Mouse (Mus musculus) lung, postnatal 36 days (tissue): ENCODE results near the gene Zbed4.
A peak's percentile ranks its signal among the peaks of the same experiment; 100 is the strongest.
"Not testable (repeated sequence)": the region's sequence is repeated elsewhere in the genome, so short reads cannot be mapped to it uniquely, and the experiment has no call there.

Experiments used
- DNase-seq: peaks from one replicate; pipeline ENCODE4 v3.0.0; 2022; ENCODE audit warnings: mixed read lengths

Zbed4 gene

DNA sequence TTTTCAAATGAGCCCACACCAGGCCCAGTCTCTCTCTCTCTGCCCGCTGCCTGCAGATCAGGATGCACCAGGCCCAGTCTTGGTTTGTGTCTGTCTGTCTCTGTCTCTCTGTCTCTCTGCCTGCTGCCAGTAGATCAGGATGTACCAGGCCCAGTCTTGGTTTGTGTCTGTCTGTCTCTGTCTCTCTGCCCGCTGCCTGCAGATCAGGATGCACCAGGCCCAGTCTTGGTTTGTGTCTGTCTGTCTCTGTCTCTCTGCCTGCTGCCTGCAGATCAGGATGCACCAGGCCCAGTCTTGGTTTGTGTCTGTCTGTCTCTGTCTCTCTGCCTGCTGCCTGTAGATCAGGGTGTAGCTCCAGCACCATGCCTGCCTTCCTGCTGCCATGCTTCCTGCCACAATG lies 62.4 kb downstream of the Zbed4 start:
- not testable (repeated sequence) for DNase-seq

DNA sequence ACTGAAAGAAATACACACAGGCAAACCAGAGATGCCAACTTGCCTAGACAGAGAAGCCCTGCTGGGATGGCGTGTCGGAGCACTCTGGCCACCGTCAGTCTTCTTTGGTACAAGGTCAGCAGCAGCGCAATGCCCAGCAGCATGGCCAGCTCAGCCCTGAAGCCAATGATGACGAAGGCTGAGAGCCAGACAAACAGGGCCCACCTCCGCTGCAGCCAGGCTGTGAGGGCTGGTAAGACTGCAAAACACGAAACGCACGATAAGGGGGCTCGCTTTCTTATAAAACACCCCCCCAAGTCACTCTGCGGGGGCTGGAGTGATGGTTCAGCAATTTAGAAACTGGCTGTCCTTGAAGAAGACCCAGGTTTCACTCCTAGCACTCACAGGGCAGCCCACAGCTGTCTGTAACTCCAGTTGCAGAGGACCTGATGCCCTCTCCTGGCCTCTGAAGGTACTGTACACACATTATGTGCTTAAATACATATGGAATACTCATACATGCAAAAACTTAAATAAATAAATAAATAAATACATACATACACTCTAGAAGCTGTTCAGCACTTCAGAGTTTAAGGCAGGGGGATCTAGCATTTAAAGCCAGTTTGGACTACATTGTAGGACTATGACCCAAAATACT lies 63.1 kb downstream of the Zbed4 start:
- peak; percentile 26 for DNase-seq

DNA sequence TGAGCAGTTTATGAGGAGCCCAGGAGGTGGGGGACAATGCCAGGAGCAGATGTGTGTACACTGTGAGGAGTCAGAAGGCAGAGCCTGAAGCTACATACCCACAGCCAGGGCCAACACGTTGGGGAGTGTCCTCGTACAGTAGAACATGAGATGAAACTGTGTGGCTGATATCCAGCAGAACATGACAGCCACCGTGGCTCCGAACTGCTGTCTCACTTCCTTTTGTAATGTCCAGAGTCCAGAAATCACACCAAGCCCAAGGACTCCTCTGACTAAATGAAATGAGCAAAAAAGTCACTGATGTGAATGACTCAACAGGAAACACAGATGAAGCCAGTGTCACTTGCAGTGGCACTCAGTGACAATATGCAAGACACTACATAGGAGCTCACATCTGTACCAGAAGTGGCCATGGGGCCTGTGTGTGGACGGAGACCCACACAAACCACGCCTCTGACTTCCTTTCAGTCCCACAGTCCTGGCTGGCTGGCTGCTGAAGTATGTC lies 63.8 kb downstream of the Zbed4 start:
- no peak for DNase-seq

DNA sequence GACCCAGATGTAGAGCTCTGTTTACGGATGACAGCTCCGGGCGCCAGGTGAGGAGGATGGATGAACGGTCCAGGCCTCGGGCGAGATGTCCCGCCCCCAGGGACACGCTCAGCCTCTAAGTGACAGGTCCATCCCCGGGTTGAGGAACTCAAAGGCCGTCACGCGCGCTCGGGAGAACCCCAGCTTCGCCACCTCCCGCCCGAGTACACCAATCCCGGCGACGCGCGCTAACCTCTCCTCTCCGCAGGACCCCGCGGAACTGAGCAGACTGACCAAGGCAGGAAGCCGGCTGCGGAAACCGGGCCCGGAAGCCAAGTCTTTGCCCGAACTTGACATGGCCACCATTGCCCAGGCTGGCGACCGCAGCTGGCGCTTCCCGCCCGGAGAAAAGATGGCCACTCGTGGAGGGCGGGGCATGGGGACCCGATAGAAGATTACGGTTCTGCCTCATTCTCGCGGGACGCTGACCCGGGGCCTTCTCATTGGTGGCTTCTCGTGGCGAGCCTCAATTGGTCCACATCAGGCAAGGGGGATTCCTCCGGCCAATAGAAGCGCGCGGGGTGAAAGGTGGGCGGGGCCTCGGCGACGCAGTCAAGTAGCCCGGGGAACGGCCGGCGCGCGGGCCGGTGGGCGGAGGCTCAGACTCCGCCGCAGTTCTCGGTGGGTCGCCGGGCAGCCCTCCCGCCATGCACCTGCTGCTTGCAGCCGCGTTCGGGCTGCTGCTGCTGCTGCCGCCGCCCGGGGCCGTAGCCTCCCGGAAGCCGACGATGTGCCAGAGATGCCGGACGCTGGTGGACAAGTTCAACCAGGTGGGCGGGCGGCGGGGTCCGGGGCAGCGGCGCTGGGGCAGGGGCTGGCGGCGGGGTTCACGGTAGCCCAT lies 67.8 kb downstream of the Zbed4 start, which contains the start of the genes Alg12 and Creld2:
Gene Alg12 (minus strand): TSS at position 293 of the 880 bp plus-strand sequence.
Gene Creld2 (plus strand): TSS at position 621 of the 880 bp plus-strand sequence.
- peak; percentile 100 for DNase-seq

DNA sequence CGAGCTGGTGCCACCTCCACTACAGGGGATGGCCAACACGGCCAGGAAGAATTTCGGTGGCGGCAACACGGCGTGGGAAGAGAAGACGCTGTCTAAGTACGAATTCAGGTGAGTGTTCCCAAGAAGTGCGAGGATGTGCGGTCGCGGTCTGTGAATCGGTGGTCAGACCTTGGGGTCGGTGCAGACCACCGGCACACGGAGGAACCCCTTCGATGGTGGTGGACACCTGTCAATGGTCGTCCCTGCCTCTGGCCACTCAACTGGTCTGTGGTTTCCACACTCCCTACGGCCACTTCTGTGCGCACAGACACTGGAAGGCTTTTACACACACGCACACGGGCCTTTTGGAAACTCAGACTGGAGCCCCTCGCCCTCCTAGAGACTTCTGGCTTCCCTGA lies 68.4 kb downstream of the Zbed4 start:
- no peak for DNase-seq

DNA sequence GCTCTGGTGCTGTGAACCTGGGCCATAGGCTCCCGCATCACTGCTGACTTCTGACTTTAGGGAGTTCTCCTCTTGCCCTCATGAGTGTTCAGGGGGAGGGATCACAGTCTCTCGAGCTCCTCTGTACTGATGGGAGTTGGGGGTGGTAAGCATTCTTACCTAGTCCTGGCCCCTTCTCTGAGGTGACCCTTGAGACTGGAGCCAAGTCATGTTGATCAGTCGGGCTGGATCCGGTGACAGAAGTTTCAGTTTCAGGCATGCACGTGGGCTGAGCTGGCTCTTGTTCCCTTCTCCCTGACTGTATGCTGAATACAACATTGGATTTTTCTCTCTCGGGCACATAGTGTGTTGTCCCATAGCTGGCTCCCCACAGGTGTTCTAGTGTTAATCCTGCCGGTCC lies 69.9 kb downstream of the Zbed4 start:
- no peak for DNase-seq

DNA sequence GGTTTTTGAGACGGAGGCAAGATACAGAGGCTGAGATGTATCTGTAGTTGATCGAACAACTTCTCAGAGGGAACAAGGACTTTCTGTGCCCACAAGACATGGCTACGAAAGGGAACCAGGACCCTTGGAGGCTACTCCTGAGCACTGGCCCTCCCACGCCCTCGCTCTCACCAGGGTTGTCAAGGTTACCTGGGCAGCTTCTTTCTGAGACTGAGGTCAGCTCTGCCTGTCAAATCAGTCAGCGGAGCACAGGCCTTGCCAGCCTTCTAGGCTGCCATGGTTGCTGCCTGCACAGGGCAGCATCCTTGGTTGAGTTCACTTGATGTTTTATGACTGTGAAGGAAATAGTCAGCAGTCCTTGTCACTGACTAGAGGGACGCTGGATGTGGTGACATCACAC lies 71.1 kb downstream of the Zbed4 start:
- DNase-seq: no peak

DNA sequence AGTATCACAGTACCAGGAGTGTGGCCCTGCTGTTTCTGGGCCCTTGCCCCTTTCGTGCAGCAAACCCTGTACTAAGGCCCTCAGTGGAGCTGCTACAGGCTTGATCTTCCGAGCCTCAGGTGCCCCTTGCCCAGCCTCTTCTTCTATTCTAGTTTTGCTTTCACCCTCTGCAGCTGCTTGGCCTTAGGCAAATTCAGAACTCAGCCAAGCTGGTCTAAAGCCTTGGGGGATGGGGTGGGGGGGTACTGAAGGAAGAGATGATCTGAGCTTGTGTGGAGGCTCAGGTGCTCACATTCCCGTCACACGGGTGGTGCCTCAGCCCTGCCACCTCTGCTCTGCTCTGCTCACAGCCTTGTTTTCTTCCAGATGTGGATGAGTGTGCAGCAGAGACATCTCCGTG lies 71.9 kb downstream of the Zbed4 start:
- DNase-seq: no peak

DNA sequence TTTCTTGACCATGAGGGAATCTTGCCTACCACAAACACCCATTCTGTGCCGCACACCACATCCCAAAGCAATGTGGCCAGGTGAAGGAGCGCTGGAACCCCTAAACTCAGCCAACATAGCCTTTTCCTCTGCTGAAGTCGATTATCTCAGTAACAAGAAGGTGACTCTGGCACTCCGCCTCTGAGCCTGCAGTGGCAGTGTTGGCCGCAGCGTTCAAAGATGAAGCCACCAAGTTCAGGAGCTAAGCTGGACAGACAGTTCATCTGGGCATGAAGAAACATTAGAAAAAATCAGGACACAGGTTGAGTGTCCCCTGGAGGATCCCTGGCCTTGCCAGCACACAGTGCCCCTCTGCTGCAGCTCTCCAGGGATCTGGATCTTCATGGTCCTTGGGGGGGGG lies 76.0 kb downstream of the Zbed4 start:
- DNase-seq: no peak

DNA sequence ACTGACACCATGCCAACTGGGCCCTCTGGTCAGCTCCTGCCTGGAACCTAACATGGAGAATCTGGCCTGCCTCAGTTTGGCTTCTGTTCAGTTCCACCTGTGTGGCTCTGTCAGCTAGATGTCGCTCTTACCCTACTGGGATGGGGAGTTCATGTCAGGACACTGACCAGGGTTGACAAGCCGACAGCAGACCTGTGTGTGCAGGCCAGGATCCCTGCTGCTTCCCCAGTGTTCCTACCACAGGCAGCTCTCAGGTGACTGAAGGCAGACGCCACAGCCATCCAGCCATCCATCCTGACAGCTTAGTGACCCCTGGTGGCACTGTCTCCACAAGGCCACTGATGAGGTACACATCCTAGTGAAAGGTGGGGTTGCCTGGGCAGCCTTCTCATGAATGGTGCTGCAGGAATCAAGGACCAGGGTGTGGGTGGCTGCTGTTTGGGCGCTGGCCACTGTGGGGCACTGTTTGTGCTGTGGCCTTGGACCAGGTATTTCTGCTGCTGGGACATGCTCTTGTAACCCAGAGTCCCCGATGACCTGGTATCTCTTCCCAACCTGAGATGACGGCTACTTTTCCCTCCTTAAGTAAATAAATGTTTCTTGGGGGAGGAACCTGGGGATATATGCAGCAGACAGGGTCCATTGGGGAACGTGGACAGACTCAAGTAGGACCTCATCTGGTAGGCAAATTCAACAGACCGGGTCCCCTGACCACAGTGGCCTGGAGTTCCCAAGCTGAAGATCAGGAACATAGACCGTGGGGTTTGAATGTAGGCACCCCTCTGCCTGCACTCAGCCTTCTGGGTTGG lies 76.7 kb downstream of the Zbed4 start:
- peak; percentile 85 for DNase-seq

DNA sequence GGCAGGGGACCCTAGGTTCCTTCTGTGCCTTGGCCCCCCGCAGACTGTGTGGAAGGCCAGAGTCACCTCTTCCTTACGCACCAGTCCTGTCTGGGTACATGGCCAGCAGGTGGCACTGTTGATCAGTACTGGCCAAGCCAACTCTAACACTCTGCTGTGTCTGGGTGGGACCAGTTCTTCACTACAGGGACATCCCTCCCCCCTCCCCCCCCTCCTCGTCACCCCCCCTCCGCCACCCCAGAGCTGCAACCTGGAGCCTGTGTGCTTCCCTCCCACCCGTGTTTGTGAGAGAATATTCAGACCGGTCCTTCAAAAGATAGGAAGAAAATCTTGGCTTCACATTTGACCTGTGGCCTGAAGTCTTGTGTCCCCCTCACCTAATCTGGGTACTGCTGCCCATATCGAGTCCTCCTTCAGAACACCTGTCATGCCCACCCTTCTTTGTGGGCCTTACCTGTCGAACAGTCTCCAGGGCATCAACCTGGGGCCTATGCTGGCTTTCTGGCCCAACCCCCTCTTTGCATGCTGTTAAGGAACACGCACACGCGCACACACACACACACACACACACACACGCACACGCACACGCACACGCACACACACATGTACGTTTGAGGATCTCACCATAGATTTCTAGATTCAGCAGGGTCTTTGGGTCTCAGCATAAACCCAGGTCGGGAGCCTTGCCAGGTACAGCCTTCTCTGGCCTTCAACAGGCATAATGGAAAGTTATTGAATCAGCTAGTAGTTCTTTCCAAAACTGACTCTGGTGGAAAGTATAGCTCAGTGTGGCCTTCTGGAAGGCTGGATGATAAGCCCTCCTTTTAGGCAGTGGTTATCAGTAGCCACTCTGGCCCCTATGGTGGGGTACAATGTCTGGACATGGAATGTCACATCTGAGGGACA lies 77.6 kb downstream of the Zbed4 start:
- DNase-seq: peak; percentile 97

DNA sequence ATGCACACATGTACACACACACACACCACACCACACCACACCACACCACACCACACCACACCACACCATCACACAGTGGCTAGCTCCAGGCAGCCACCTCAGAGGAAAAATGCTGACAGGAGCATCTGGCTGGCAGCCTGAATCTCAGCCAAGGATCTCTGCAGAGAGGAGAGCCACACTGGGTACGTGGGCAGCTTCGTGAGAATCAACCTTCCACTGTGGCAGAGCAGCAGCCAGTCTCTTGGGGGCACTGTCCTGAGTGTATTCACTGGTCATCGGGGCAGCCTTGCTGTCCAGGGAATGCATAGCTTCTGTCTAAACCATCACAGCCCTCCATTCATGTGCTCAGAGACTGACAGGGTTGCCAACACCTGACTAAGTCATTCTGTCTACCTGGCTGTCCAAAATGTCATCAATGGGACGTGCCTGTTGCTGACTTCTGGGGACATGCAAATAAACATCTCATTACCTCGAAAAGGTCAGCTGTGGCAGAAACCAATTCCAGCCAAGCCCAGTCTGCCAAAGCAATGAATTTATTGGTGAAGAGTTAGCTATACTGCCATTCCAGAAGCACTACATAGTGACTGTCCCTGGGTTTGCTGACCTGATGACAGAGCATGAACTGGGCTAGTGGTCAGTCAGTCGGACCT lies 78.5 kb downstream of the Zbed4 start:
- no peak for DNase-seq

DNA sequence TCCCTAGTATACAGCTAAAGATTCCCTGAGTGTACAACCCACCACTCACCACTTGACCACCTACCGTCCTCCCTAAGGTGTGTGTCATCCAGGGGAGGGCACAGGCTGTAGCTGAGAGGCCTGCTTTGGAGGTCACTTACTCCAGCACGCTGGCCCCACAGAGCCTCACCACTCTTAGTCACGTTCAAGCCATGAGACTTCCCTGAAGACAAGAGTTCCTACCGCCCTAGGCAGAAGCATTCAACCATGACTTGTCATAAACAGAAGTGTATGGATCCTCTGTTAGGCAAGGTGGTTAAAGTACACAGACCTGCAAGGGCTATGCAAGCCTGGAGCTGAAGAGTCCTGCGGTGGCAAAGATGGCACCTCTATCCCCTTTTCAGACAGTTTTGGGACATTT lies 79.2 kb downstream of the Zbed4 start:
- DNase-seq: no peak

DNA sequence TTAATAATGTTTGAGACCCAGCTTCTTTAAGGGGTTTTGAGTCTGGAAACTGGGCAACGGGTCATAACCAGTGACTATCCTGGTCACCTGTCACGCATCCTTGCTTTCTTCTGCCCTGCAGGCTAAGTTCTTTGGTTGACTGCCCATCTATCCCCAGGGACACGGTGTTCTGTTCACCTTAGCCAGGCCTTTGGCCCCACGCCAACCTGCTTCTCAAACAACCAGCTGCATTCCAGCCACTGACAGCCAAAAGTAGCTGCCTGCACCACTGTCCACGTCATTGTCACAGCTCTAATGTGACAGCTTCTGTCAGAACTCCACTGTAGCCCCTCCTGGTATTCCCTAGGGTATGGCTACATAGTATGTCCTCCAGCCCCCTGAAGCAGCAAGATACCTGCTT lies 80.0 kb downstream of the Zbed4 start:
- peak; percentile 91 for DNase-seq

DNA sequence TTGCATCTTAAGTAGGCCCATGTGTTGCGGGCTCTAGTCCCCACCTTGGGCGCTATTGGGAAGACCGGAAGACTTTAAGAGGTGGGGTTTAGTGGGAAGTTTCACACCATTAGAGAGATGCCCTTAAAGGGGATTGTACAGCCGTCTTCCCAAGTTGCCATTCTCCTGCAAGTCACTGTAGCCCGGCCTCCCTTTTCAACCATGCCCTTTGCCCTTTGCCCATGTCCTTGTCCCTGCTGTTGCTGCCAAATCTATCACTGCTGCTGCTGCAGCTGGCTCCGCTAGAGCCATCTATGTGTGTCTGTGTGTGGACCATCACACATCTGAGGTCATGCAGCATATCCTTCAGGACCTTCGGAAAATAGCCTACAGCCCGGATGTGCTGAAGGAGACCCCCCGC lies 81.1 kb downstream of the Zbed4 start:
- no peak for DNase-seq
